Mouse (Mus musculus) WW6 (cell line): ENCODE results near the gene Tbx19.
A peak's percentile ranks its signal among the peaks of the same experiment; 100 is the strongest.

Experiments used
- DNase-seq: peaks from one replicate; pipeline ENCODE4 v3.0.0-alpha.2; 2013; ENCODE audit warnings: low read depth, low spot score

Gene Tbx19

DNA sequence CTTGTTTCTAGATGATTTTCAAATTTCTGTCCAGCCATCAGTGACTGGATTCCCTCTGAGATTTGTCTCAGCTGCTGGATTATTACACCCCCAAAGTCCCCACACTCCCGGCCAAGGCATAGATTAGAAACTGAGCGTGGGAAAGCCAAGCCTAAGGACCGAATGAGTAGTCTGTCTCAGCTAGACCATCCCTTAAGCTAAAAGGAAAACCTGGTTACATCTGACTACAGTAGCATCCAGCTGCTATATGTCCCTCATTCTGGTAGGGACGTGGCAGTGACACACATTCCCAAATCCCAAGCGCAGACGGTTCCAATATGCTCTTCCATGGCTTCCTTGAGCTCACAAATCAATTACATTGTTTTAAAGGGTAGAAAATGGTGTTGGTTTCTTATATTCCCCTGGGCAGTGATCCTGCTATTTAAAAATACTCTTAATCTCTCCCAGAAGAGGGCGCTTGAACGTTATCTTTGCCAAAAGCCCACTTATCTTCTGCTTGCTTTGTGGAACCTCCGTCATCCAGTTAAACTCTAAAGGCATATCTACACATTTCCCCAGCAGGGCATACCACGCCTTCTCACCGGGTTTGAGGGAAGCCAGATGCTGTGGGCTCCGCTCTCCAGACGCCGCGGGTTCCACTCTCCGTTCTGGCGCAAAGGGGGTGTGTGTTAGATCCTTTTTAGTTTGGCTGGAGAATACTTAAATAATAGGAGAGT is 46.0 kb downstream of the Tbx19 start:
- DNase-seq = no peak

DNA sequence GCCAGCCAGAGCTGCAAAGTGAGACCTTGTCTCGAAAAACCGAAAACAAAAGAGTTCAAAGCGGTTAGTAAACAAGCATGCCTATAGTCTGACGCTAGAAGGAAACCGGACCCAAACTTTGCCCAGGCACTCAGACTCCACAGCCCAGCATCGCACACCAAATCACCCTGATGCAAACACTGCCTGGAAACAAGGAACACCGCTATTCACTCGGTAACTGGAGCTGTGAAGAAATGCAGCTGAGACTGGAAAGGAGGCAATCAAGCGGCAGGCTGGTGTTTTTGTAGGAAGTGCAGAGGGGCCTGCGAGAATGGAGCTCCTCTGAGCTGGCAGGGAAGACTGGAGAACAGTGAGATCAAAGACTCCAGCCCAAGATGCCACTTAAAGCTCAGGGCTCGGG is 46.9 kb downstream of the Tbx19 start:
- DNase-seq = no peak

DNA sequence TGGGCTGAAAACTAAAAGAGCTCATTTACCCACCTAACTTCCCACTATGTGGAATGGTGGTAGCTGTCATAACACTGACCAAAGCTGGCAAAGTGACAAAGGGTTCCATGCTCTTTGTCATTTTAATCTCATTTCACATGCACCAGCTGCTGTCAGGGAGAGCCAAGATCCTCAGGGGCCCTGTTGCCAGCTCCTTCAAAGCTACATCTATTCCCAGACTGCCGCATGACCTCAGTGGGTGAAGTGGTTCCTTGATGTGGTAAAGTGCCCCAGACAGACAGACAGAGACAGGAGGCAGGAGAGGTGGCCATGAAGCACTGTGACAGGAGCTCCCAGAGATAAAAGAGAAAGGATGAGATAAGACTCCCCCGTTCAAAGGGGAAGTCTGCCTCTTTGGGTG is 49.9 kb downstream of the Tbx19 start:
- no peak for DNase-seq

DNA sequence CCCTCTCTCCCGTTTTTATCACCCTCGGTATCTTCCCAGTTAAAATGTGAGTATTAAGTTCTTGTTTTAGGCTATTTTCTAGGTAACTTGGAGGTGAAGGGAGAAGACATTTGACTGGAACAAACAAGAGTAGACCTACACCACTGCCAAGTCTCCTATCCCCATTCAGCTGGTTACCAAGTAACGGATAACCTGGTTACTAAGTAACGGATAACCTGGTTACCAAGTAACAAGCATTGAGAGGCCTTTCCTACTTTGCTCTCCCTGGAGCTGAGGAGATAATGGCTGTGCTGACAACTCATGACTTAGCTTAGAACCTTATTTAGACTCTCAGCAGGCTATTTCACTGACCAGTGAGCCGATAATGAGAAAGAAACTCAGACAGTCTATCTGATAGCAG is 51.4 kb downstream of the Tbx19 start:
- DNase-seq = no peak

DNA sequence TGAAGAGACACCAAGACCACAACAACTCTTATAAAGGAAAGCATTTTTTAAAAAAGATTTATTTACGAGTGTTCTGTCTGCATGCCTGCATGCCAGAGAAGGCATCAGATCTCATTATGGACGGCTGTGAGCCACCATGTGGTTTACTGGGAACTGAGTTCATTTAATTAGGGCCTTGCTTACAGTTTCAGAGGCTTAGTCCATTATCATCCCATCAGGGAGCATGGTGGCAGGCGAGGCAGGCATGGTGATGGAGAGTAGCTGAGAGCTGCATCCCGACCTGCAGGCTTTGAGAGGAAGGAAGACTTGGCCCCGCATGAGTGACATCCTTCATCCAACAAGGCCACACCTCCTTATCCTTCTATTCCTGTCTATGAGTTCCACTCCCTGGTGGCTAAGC is 52.1 kb downstream of the Tbx19 start:
- no peak for DNase-seq

DNA sequence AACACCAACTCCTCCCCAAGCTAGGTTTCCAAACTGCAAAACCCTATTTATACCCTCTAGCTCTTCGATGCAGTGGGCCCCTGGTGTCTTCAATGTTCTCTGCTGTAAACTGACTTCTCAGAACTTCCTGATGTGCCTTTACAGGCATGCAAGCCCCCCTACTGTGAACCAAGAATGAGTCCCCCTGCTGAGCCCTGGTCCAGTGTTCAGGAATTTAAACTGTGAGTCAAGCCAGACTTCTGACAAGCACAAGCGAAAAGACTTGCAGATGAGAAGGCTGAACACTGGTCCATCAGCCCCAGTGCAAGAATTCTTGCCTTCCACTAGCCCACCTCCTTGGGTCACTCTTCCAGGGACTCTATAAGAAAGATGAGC is 54.6 kb downstream of the Tbx19 start:
- DNase-seq = no peak

DNA sequence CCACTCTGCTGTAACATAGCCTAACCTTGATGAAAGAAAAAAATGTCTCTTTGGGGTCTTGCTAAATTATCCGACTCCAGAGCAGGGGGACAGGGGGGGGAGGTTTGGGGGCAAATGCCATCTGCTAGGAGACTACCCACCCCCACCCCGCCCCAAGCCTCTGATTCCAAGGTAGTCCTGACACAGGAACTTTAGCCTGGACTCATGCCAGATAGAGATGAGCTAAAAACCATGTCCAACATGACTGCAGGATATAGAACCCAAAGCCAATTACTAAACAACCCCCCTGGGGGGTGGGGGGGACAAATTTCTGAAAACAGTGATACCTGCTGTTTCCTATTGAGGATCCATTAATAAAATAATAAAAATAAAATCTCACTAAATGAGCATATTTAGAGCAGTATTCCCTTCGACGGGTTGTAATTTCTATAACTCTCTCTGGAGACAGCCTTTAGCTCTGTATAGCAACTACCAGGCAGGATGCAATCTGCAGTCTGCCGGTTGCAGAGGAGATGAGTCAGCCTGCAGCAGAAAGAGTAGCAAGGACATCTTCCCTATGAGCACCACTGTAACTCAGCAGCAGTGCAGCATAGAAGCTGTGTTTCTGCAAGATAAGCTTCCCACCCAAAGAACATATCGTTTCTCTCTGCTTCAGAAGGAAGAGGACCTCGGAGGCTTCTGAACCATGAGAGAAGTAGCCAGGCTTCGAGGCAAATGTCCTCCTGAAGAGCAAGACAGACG is 55.1 kb downstream of the Tbx19 start:
- no peak for DNase-seq

DNA sequence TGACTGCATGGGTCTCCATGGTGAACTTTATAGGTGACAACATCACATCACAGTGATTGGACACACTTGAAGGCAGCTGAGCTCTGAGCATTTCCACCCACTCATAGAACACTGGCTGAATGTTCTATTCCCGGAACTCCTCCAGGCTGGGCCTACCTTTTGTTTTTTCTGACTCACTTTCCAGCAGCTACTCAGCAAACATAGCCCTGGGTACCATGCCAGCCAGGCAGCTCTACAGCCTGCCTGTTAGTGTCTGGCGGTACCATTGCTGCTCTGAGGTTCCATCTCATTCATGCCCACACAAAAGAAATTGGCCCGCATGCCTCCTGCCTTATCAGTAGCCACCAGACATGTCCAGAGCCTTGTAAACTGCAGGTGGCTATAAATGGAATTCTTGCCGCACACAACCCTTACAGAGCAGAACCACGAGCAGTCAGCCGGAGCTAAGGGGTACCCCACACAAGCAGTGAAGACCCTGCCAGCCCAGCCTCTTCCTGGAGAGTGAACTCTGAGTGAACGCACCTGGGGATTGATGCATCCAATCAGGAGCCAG is 55.8 kb downstream of the Tbx19 start:
- no peak for DNase-seq

DNA sequence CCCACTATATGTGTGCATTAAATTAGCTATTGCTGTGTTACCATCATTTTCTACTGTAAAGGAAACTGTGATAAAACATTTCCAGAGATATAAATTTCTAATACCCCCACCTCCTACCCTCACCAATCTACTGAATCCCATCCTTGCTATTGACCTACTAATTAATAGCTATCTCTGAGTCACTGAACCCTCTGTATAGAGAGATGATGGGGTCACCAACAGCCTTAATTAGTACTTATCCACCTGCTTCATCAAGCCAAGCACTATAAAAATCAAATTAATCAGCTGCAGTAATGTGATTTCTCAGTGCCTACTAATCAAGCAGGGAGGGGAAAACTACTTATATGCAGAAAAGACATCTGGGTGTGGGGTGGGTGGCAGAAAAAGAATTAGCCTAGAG is 61.0 kb downstream of the Tbx19 start:
- DNase-seq = no peak

DNA sequence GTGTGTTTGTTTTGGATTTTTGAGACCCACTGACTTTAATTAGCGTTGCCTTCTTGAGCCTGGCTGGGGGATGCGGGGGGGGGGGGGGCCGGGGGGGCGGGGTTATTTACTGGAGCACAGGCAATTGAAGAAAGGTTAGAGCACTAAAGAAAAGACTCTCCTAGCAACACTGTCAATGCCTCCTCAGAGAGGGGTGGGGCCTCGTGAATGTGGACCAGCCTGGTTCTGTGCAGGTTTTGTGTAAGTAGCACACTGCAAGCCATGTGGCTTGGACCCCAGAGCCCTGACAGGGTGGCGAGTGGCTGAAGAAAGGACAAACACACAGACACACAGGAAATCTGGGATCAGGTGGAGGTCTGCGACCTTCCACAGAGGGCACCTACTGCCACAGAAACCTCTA is 65.7 kb downstream of the Tbx19 start:
- no peak for DNase-seq

DNA sequence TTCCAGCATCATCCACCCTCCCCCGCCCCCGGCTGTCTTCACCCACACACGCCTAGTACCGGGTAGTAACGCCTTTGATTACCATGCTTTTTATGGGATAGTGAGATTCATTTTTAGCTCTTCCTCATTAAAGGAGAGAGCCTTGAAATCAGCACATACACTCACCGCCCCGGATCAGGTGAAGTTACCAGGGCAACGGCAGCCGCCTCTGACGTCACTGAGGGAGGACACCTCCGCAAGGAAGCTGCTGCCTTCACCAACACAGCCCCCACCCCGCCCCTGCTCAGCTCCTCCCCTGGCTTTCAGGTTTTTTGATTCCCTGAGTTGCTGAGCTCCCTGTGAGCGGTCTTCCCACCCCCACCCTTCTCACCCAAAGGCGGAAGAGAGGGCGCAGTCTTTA is 68.9 kb downstream of the Tbx19 start:
- DNase-seq = peak; percentile 36

DNA sequence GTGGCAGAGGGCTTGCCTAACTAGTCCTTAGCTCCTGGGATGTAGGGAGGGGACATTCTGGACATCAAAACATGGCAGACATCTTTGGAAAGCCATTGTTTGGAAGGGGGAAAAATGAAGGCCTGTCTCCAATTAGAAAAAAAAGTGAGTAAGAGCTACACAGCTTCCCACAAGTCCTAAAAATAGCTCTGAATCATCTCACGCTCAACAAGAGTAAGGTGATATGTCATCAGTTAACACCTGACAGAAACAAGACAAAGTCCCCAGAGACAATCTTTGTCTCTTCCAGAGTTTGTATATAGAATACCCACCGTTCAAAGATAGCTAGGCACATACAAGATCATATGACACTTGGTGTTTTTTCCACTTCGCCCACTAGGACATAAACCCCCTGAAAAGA is 71.0 kb downstream of the Tbx19 start:
- no peak for DNase-seq
